Mouse (Mus musculus) layer of hippocampus, adult 8-10 months (tissue): ENCODE measurements around the gene Hnrnph1. TPM values are rescaled to one million over a fixed set of nuclear protein-coding genes. Genes with fewer than 3 reads are reported as not detected.

Experiments used
- DNase-seq, 2 experiments: peaks; one replicate each; pipeline ENCODE4 v3.0.0; 2022; ENCODE audit warnings: low spot score in 2 of 2
- total RNA-seq, 4 experiments: library from RNA; stranded (reverse); gene quantifications; 2 replicates each; pipeline ENCODE4 v1.2.4; 2022

Gene Hnrnph1
- total RNA-seq, 4 experiments from 2014 or later: 246 to 288 (median 274) TPM

DNA sequence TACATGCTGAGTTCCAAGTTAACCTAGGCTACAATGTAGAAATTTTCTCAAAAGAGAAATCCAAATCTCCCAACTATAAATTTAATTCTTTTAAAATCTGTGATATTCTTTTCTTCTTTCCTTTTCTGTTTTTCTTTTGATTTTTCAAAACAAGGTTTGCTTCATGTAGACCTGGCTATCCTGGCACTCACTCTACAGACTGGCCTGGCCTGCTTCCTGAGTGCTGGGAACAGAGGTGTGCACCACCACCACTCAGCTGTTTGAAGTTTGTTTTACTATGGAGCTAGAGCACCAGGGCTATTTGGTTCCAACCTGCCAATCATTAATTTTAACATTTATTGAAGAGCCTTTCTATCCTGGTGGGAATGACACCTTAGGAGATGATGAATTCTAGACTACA lies 3.7 kb upstream of the Hnrnph1 start:
- DNase-seq: no peak

DNA sequence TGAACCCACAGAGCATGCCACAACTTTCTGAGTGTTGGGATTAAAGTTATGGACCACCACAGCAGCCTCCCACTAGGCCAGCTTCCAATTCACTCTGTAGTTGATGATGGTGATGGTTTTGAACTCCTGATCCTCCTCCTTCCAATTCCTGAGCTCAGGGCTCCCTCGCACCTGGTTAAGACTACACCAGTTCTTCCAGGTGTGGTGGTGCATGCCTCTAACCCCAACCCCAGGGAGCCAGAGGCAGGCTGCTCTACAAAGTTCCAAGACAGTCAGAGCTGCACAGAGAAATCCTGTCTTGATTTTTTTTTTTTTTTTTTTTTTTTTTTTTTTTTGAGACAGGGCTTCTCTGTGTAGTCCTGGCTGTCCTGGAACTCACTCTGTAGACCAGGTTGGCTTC lies 3.2 kb upstream of the Hnrnph1 start:
- DNase-seq: no peak

DNA sequence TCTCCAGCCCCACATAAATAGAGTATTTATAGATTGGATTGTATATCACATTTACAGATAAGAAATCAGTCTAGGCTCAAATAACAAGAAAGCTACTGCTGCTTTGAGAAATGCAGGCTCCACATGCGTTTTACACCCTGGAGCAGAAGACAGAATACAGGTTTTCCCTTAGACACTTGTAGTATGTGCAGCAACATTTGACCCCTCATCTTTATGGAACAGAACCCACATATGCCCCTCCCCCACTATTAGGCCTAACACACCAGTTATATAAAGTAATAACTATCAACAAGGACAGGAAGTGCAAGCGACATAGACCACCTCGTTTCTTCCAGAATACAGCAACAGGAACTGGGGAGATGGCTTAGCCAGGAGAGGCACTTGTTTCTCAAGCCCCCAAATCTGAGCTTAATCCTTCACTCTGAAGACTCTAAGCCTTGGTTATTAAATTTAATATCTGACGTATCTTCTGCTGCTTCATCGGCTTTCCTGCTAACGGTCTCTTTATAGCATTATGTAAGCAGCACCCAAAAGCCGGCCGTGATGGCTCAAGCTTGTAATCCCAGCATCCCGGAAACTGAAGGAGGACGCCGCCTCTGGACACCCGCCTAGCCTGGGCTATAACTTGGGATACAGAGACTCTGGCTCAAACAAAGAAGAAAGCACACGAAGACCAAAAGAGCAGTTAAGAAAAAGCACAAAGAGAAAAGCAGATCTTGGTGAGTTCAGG lies 2.3 kb upstream of the Hnrnph1 start:
- no peak for DNase-seq

DNA sequence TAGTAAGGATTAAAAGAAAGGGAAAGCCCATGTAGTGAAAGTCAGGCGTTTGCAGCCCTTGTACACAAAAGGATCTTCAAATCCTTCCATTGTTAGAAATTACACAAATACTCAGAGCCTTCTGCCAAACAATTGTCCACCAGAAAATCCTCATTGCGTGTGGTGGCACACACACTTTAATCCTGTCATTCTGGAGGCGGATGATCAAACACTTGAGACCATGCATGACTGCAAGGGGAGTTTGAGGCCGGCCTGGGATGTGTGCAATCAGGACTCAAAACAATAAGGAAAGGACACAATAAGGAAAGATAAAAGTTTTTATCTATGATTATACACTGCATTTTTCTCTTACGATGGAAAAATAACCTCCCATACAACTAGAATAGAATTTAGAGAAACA lies 1.4 kb upstream of the Hnrnph1 start:
- DNase-seq: no peak

DNA sequence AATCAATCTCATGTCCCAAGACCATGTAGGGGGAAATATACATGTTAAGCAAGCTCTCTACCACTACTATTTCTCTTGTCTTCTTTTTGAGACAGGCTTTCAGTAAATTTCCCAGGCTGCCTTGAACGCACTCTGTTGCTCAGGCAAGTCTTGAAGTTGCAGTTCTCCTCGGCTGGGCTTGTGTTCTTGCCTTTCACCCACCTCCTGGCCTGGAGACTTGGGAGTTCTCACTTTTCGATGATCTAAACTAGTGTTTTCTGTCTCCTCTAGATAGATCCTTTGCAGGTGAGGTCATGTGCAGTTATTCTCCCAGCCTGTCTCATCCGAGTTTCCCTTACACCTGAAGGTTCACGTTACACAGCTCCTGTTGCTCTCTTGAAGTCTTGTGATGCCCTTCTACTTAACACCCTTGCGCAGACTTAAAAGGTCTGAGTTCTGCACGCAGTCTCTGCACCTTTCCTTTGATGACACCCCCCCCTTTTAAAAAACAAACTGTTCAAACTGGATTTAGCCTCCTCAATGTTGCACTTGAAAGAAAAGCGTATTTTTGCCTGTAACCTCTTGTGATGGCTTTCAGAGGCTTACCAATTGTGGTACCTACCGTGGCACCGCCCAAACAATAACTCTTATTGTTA lies 517 bp upstream of the Hnrnph1 start:
- DNase-seq: no peak

DNA sequence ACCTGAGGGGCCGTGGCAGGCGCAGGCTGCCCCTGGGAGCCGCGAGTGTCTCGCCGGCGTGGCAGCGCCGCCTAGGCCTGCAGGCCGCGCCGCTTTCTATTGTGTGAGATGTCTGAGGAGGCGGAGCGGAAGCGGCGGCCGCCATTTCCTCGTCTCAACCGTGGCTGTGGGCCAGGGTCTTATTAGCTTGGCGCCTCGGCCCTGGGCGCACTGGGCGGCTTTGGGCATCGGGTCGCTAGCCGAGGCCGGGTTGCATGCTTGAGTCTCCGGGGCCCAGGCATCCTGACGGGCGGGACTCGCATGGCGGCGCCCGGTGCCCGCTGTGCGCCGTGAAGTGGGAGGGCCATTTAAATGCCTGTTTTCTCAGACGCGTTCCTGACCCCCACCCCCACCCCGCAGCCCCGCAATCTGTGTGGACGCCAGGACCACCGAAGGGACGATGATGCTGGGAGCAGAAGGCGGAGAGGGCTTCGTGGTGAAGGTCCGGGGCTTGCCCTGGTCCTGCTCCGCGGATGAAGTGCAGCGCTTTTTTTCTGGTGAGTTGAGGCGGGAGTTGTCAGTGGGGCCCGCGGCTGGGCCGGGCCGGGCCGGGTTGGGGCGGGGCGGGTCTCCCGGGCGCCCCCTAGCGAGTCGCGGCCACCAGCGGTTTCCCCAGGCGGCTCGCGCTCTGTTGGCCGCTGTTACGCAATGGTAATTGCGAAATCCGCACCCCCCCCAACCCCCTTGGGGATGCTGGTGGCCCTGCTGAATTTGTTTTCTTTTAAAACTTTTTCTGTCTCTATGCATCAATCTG lies 1.3 kb downstream of the Hnrnph1 start:
- DNase-seq: peak; percentile 52 to 73

DNA sequence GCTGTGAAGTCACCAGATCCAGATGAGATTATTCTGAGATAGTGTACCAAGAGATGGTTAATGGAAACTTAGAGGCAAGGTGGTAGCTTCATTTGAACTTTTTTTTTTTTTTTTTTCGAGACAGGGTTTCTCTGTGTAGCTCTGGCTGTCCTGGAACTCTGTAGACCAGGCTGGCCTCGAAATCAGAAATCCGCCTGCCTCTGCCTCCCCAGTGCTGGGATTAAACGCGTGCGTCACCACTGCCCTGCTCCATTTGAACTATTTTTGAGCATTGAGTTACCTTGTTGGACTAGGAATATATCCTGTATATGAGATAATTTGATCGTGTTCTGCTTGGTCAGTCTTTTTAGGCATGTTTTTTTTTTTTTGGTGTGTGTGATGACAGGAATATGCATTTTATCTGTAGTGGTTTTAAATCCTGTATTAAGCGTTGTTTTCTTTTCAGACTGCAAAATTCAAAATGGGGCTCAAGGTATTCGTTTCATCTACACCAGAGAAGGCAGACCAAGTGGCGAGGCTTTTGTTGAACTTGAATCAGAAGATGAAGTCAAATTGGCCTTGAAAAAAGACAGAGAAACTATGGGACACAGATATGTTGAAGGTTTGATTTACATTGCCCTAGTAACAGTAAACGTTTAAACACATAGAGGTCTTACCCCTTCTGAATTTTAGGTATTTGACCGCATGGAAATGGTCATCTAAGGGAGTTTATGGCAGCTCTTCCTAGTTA lies 2.4 kb downstream of the Hnrnph1 start:
- no peak for DNase-seq

DNA sequence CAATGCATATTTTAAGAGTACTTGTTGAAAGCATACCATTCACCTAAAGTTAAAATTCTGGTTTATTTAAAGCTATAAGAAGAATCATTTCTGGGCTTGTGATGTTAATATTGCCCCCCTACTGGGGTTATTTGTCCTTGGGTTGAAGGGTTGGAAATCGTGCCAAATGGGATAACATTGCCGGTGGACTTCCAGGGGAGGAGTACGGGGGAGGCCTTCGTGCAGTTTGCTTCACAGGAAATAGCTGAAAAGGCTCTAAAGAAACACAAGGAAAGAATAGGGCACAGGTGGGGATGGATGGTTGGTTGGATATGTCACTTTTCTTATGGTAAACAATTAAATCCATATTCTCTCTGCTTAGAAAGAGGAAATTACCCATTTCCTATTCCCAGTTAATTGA lies 4.5 kb downstream of the Hnrnph1 start:
- DNase-seq: no peak

DNA sequence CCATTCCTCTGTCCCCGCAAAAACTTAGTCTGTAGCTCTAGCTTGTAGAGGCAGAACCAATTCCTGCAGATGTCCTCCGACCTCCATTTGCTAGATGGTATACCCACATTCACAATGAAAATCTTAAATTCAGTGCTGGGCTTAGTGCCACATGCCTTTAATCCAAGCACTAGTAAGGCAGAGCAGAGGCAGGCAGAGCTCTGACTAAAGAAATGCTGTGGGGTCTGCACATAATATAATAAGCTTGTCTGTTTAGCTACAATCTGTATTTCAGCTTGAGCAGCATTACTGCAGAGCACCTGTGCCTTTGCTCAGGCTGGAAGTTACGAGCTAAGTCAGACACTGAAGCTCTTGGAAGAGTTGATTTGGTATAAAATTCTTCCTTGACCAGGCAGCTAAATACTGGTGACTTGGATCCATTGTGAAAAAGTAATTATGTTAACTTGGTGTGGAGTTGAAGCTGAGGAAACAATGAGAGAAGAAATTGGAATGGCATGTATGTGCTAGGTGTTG lies 10.4 kb downstream of the Hnrnph1 start:
- no peak for DNase-seq

DNA sequence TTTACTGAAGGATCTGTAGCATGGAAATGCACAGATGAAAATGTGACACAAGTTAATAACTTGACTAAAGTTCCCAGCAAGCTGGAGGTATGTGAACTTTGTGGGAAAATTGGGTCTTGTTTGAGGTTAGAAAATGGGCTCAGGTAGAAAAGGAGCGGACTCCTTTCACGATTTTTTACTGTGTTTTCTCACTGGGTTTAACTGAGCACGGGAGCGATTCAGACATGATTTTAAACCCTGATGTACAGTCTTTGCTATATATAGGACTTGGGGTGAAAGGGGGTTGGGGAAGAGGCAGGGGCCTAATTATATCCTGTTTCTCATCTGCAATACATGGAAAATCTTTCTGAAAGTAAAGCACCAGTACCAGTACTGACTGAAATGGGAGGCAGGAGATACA lies 10.9 kb downstream of the Hnrnph1 start:
- DNase-seq: no peak

DNA sequence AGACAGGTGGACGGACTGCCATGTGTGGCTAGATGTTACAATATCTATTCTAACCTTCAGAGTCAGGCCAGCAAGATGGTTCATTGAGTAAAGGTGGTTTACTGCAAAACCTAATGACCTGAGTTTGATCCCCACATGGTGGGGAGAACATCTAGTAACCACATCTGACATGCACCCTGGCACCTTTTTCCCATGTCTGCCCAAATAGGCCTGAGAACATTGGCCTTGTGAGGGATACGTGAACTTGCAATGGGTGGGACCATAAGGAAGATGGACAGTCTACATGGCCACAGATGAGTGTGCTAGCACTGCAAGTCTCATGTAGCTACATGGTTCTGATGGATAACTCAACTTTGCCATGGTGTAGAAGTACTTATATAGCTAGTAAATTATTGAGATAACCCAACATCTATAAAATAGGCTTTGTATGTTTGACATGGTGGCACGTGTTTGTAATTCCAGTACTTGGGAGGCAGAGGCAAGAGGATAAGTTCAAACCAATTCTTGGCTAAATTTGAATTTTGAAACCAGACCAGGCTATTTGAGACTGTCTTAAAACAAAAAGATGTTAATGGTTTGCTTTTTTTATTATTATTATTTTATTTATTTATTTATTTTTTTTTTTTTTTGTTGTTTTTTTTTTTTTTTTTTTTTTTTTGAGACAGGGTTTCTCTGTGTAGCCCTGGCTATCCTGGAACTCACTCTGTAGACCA lies 11.6 kb downstream of the Hnrnph1 start:
- DNase-seq: no peak

DNA sequence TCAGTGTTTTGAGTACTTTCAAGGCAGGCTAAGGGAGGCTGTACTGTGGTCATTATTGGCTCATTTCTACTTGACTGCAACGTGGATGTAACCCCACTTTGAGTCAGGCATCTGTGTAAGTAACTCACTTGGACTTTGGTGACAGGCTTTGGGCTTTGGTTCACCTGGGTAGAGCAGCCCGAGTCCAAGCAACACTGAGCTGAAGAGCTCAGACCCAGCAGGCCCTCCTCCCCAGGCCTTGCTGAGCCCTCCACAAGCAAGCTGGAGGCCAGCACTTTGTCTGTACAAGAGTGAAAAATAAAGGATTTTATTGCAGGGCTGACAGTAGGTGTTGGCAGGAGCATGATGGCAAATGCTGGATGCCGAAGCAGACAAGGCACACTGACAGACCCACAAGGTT lies 12.2 kb downstream of the Hnrnph1 start:
- no peak for DNase-seq

DNA sequence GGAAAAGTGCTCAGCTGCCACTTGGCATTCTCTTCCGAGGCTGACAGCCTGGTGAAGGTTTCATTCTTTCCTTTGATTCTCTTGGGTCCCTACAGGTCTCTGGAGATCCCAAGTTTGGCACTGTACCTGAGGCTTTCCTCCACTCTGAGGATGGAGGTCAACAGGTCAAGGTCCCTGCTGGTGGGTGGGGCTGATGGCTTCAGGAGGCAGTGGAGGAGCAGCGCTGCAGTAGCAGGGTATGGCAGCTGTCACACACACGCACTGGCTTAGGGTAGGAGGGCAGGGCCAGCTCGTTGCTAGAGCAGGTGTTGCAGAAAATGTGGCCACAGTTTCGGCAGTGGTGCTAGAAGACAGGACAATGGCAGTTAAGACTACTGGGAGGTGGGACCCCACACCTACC lies 12.8 kb downstream of the Hnrnph1 start:
- no peak for DNase-seq

DNA sequence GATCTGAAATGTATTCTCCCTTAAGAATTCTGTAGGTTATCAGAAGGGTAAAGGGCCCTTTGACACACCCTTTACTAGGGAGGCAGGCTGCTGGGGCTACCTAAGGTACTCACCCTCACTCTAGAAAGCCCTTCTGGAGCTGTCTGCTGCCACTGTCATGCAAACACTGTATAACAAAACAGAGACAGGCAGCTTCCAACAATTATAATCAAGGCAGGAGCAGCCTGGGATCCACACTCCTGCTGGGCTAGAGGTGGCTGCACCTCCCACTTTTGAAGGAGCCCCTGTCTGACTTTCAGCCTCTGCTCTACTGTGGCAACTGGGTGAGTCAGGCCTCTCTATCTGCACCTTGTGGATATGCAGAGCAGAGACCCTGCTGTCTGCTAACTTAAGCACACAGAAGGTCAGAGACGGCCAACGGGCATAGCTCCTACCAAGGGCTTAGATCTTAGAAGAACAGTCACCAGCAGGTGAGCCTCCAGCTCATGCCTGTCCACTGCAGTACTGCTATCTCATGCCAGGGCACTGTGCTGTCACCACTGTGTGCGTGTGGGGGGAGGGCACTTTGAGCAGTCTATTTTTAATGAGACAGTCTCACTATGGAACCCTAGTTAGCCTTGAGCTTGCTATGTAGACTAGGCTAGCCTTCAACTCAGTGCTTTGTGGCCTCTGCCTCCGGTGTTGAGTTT lies 14.6 kb downstream of the Hnrnph1 start:
- no peak for DNase-seq

DNA sequence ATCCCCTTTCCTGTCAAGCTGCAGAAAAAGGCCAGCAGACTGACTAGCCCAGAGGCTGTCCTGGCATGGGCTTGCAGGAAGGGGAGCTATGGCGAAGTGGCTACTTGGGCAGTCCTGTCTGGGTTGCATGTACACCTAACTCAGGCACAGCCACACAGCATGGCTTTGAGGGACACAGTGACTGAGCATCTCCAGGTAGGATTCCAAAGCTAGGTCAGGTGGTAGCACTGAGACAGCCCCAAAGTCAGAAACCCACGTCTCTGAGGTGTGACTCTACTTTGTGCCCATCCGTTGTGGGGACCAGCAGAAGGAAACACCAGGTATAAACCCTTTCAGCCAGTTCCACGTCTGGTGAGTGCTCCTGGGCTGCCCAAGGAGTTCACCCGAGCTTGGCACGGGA lies 16.5 kb downstream of the Hnrnph1 start:
- DNase-seq: no peak

DNA sequence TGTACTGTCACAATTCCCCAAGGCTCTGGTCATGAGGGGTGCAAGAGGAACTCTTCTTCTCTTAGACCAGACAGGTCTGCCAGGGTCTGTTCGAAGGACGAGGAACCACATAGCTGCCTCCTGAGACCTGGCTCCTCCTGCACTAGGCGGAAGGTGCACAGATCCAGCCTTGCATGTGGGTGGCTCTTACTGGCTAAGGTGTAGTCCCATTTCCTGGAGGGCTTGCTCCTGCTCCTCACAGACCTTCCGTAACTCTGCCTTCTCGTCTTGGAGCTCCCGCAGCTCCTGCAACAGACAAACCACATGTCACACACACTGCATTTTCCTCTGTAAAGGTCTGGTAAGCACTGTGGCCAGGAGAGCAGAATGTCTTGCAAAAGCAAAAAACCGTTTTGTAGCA lies 17.9 kb downstream of the Hnrnph1 start:
- DNase-seq: no peak

DNA sequence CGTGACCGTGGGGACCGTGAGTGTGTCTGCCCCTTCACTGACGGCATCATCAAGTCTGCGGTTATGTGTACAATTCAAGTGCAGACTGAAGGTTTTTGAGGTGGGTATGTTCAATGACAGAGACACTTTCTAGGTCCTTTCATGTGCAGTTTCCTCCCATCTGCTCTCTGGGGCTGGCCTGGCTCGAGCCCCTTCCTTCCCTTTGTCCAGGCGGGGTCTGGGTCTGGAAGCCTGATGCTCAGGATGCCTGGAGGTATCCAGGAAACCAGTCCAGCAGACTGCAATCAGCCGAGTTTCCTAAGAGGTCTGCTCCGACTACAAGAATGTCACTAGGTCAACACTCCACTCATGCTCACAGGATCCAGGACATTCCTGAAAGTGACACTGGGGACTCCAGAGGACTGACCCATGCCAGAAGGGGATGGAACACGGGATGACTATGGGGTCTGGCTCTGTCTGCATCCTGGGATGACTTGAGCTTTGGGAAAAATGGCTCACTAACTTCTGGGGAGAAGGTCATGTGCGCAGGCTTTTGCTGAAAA lies 20.0 kb downstream of the Hnrnph1 start:
- DNase-seq: no peak

DNA sequence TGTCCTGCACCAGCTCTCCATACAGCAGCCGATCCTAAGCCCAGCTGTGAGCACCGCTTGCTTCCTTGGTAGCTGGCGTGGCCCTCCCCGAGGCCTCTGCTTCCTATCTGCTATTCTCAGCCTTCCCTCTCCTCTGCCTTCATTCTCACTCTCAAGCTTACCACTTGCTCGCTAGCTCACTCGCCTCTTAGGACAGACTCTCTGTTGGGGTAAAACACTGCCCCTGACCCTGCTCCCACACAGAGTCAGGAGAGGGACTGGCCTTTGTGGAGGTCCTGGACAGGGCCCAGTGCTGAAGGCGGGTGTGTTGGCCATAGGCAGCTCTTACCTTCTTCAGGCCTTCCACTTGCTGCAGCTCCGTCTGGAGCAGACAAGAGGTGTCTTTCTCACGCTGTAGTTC lies 20.5 kb downstream of the Hnrnph1 start:
- DNase-seq: no peak

DNA sequence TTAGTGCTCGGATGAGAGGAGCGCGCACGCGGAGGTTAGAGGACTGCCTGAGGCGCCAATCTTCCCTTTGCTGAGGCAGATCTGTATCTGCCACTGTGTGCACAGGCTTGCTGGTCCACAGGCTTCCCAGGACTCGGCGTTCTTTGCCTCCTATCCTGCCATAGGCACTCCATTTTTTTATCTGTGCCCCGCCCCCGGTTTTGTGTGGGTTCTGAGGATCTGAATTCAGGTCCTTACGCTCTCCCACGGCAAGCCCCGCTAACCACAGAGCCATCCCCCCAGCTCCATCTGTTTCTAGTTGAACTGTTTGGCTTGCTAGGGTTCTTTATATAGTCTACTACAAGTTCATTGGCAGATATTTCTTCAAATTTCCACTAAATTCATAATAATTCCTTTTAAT lies 22.0 kb downstream of the Hnrnph1 start:
- no peak for DNase-seq

DNA sequence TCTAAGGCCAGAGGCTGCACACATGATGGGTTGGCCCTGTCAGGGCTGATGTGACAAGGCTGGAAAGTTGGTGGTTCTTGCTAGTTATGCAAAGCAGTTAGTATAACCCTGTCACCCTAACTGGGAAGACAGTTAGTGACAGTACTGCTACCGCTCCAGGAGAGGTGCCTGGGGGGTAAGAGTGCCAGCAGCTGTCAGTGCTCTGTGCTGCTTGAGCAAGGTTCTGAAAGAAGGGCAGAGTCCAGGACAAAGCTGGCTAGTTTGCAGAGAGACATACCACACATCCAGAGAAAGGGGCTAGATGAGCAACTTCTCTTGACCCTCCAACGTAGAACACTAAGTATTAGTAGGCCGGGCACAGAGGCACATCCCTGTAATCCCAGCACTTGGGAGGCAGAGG lies 25.7 kb downstream of the Hnrnph1 start:
- DNase-seq: no peak
